Mouse (Mus musculus) spleen, adult 2 months (tissue): ENCODE measurements around the gene Cdk2ap1. TPM values are rescaled to one million over a fixed set of nuclear protein-coding genes. Genes with fewer than 3 reads are reported as not detected.

Source experiments
- DNase-seq, 2 experiments: peaks; one replicate each; pipeline versions ENCODE4 v3.0.0 to v3.0.0-alpha.2; 2012 to 2021; ENCODE audit warnings: low spot score in 2 of 2, low read depth in 1 of 2
- H3K27ac ChIP-seq: fragments of 200-500 bp; 2 replicates; pipeline ENCODE4 v1.5.1; 2012; ENCODE audit warnings: low read length, inconsistent platforms; ENCODE audit not compliant: insufficient read depth
- H3K27me3 ChIP-seq: fragments of 200-500 bp; 2 replicates; pipeline ENCODE4 v1.6.1; 2012; ENCODE audit warnings: mild to moderate bottlenecking, moderate library complexity, low read length, inconsistent platforms; ENCODE audit not compliant: control insufficient read depth, insufficient read depth
- H3K36me3 ChIP-seq: fragments of 200-500 bp; 2 replicates; pipeline ENCODE4 v1.6.1; 2012; ENCODE audit warnings: mild to moderate bottlenecking, low read length, inconsistent platforms; ENCODE audit not compliant: control insufficient read depth, insufficient read depth
- H3K4me1 ChIP-seq: fragments of 200-500 bp; 2 replicates; pipeline ENCODE4 v1.6.1; 2011; ENCODE audit warnings: inconsistent platforms; ENCODE audit not compliant: control insufficient read depth, insufficient read depth, insufficient read length
- H3K4me3 ChIP-seq: fragments of 200-500 bp; 2 replicates; pipeline ENCODE4 v1.5.1; 2011; ENCODE audit warnings: mild to moderate bottlenecking, inconsistent platforms; ENCODE audit not compliant: insufficient read depth, insufficient read length; ENCODE audit errors: extremely low read depth
- CTCF ChIP-seq: fragments of 200-500 bp; IDR thresholded peaks from 2 replicates; pipeline ENCODE4 v1.5.1; 2011; ENCODE audit warnings: mild to moderate bottlenecking, inconsistent platforms; ENCODE audit not compliant: insufficient read depth, insufficient read length, insufficient replicate concordance; ENCODE audit errors: extremely low read depth
- POLR2A ChIP-seq: fragments of 200-500 bp; IDR thresholded peaks from 2 replicates; pipeline ENCODE4 v1.6.1; 2011; ENCODE audit warnings: low read depth, low read length, inconsistent platforms
- WGBS: fragments of 180-500 bp; shearing (Covaris S2); methylation state at CpG from one replicate; pipeline ENCODE4 v1.1.7; 2018; 5-methylcytosine and 5-hydroxymethylcytosine counted together
- polyA plus RNA-seq: library from polyadenylated mRNA; depleted of rRNA; stranded (reverse); fragments of >200 nt; gene quantifications from 2 replicates; pipeline ENCODE4 v1.2.3, GENCODE M21; 2012

The Cdk2ap1 gene
- polyA plus RNA-seq, 1 experiment, result 60.4 TPM

DNA sequence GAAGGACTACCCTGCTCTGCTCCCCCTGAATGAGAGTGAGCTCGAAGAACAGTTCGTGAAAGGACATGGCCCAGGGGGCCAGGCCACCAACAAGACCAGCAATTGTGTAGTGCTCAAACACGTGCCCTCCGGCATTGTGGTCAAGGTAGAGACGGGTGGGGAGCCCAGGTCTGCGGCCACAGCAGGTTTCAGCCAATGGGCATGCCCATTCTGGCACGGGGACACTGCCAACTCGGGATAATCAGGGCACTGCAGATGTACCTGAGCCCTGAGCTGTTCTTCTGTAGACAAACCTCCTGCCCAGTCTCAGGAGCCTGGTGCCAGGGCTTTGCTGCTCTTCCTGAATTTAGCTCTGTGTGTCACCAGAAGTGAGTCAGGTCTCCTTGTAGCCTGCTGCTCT is 24.1 kb downstream of the Cdk2ap1 start:
- no peaks in the 10 kb centered on the region for H3K4me1 ChIP-seq

DNA sequence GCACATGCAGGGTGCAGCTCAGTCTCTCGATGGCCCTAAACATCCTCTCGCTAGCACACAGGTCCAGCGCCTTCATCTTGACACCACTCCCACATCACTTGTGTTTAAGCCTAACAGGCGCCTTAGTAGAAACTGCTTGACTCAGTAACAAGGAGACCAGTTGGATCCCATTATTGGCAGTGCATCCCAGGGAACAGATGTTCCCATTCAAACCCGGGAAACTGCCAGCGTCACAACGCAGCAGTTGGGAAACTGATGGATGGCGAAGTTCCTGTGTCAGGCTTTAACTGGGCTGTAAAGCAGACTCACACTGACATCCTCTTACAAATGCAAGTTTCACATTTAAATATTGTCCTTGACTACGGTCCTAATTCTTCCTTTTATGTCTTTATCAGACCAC is 25.0 kb downstream of the Cdk2ap1 start:
- Histone ChIP-seq H3K4me1 (no peaks in the 10 kb centered on the region), H3K27ac (no peak overlapping the region), H3K4me3 (no peak overlapping the region), H3K27me3 (no peaks in the 10 kb centered on the region), H3K36me3 (no peaks in the 10 kb centered on the region)
- WGBS, result 82% methylated on average over 9 of the region's 9 CpGs
- TF ChIP-seq CTCF, result no peak
- TF ChIP-seq POLR2A, result no peak
- no peak for DNase-seq

More for the DNA sequence above, 24.1 kb downstream of the Cdk2ap1 start:
- no peak for TF ChIP-seq POLR2A
- no peak for TF ChIP-seq CTCF
- Histone ChIP-seq H3K27ac (no peak overlapping the region), H3K4me3 (no peak overlapping the region), H3K36me3 (no peaks in the 10 kb centered on the region), H3K27me3 (no peaks in the 10 kb centered on the region)
- WGBS, result 88% methylated on average over 8 of the region's 8 CpGs
- no peak for DNase-seq

DNA sequence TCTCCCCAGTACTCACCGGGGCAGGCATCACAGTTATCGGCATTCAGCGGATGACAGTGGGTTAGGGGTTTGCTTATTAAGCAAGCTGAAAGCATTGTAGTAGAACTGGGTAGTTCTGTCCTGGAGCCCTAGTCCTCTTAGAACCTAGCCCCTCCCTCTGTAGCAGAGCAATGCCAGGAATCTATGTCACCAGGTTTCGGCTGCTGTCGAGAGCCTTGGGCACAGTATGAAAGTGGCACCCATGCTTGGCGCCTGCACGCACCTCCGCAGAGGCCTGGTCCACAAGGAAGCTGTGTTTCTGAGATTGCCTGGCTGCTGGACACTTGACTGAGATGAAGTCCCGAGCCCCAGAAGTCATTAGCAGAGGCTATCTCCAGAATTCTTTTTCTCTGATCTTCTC is 25.8 kb downstream of the Cdk2ap1 start:
- Histone ChIP-seq H3K27me3 (no peaks in the 10 kb centered on the region), H3K4me3 (no peak overlapping the region), H3K4me1 (no peaks in the 10 kb centered on the region), H3K27ac (no peak overlapping the region), H3K36me3 (no peaks in the 10 kb centered on the region)
- WGBS, result 96% methylated on average over 9 of the region's 9 CpGs
- DNase-seq, result no peak
- TF ChIP-seq POLR2A, result no peak
- TF ChIP-seq CTCF, result no peak

DNA sequence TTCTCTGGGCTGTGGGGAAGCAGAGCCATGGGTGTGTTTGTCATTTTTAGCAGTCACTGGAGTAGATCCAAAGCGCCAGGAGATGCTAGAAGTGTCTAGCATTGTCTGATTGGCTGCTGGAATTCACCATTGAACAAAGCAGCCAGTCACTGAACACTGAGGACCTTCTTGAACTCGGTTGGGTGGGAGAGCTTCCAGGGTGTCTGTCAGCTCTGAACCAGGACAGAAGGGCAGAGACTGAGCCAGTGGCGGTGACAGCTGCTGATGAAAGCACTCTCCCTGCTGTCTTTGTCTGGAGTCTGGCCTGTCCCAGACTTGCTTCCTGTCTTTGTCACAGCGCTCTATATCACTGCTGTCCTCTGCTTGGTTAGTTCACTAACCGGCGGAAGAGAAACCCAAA is 28.5 kb downstream of the Cdk2ap1 start:
- Histone ChIP-seq H3K27ac (no peak overlapping the region), H3K27me3 (no peaks in the 10 kb centered on the region), H3K36me3 (no peaks in the 10 kb centered on the region), H3K4me3 (no peak overlapping the region), H3K4me1 (no peaks in the 10 kb centered on the region)
- WGBS, result 82% methylated on average over 6 of the region's 6 CpGs
- TF ChIP-seq POLR2A, result no peak
- no peak for TF ChIP-seq CTCF
- no peak for DNase-seq

- Histone ChIP-seq H3K36me3 (no peaks in the 10 kb centered on the region), H3K27ac (no peak overlapping the region), H3K4me1 (peaks cover 7% of the 10 kb centered on the region; the same call in 1 of the 2 replicates), H3K4me3 (no peak overlapping the region), H3K27me3 (no peaks in the 10 kb centered on the region)
- no peak for DNase-seq
- no peak for TF ChIP-seq POLR2A
- TF ChIP-seq CTCF, result no peak
- 72% methylated on average over 6 of the region's 6 CpGs for WGBS
Measured at GRCm38 (mm10) chr5:124330086-124330485, 32.8 kb downstream of the Cdk2ap1 start.

DNA sequence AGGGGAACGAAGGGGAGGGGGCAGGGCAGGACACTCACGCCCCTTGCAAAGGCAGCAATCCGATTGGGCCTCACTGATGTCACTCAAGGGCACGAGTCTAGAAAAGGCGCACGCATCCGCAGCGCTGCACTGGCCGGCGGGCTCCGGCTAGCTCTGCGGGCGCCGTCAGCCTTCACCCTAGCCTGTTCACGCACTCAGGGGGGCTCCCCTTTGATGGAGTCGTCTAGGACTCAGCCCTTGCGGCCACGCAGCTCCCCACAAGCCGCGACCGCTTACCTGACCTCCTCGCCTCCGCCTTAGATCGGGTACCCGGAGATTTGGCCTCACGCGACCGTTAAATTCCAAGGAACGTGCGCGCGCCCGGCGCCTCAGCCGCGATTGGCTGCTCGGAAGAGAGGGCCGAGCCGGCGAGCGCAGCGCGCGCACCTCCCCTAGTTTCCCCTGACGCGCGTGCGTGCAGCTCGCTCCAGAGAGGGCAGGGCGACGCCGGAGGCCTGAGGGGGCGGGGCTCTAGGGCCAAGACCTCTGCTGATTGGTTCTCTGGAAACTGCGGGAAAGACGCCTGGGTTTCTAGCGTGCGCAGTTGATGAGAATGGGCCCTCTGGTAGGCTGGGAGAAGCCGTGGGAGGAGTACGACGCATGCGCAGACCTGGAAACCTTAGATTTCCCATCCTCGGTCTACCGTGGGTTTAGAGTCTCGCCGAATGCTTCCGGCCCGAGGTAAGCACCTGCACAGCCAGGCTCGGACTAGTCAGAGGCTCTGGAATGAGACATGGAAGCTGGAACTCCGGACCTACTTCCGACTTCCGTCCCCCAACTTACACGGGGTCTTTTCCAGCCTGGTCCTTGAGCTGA is 35.1 kb downstream of the Cdk2ap1 start, which contains the start of the genes Mphosph9 and 2810006K23Rik:
TSS of gene Mphosph9 (minus strand) at position 463 of the 855 bp plus-strand sequence.
TSS of gene 2810006K23Rik (plus strand) at position 580 of the 855 bp plus-strand sequence.
- Histone ChIP-seq H3K4me3 (peak within 1 kb of the TSS; percentile 84), H3K27ac (peak within 1 kb of the TSS; percentile 92), H3K4me1 (peaks cover 7% of the 10 kb centered on the region; the same call in 1 of the 2 replicates), H3K36me3 (no peaks in the 10 kb centered on the region), H3K27me3 (no peaks in the 10 kb centered on the region)
- under 1% methylated on average over 72 of the region's 72 CpGs for WGBS
- TF ChIP-seq CTCF, result no peak
- TF ChIP-seq POLR2A, result peak; percentile 98
- peak; percentile 99 for DNase-seq

- H3K27me3 ChIP-seq, result no peaks in the 10 kb centered on the region
- H3K36me3 ChIP-seq, result no peaks in the 10 kb centered on the region
- H3K4me3 ChIP-seq, result peak overlapping the region; percentile 82
- WGBS, result 3% methylated on average over 8 of the region's 8 CpGs
- peaks cover 7% of the 10 kb centered on the region; the same call in 1 of the 2 replicates for H3K4me1 ChIP-seq
- no peak overlapping the region for H3K27ac ChIP-seq
- TF ChIP-seq CTCF (no peak), POLR2A (no peak)
- DNase-seq, result no peak
Measured at GRCm38 (mm10) chr5:124326829-124327228, 36.1 kb downstream of the Cdk2ap1 start.
